Mouse (Mus musculus): Measurements from ENCODE around the gene Evi5. TPM values are rescaled to one million over a fixed set of nuclear protein-coding genes. Genes with fewer than 3 reads are reported as not detected.

The Evi5 gene
- polyA plus RNA-seq, 1 experiment from 2014 or later = 51.7 TPM

DNA sequence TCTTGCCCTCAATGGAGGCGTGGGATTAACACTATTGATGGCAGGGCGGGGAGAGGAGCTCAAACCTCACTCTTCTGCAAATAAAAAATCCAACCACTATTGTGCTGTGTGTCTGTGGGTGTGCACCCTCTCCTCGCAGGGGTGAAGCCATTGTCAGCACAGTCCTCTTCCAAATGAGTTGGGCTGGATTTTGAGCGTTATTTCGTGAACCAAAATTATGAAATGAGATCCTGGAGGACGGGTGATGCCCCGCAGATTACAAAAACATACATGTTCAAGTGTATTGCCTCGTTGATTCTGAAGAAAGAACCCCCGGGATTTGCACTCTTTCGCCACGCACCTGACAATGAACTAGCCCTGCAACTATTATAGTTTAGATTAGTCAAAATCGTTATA is 147.9 kb downstream of the Evi5 start:
- no peaks in the 10 kb centered on the region for H3K36me3 ChIP-seq (ENCODE audit: poor library complexity, severe bottlenecking)
- H3K27me3 ChIP-seq = peaks cover 94% of the 10 kb centered on the region
- no peak overlapping the region for H3K27ac ChIP-seq
- peak overlapping the region; percentile 23; the same call in 1 of the 2 replicates for H3K4me3 ChIP-seq
- 11% methylated on average over 12 of the region's 12 CpGs for WGBS
- peaks cover 33% of the 10 kb centered on the region for H3K4me1 ChIP-seq
- H3K9me3 ChIP-seq (replicated peaks) = no peaks in the 10 kb centered on the region
- ATAC-seq = no peak
- peak overlapping the region; percentile 47 for H3K4me2 ChIP-seq
- H3K9ac ChIP-seq = no peak overlapping the region

DNA sequence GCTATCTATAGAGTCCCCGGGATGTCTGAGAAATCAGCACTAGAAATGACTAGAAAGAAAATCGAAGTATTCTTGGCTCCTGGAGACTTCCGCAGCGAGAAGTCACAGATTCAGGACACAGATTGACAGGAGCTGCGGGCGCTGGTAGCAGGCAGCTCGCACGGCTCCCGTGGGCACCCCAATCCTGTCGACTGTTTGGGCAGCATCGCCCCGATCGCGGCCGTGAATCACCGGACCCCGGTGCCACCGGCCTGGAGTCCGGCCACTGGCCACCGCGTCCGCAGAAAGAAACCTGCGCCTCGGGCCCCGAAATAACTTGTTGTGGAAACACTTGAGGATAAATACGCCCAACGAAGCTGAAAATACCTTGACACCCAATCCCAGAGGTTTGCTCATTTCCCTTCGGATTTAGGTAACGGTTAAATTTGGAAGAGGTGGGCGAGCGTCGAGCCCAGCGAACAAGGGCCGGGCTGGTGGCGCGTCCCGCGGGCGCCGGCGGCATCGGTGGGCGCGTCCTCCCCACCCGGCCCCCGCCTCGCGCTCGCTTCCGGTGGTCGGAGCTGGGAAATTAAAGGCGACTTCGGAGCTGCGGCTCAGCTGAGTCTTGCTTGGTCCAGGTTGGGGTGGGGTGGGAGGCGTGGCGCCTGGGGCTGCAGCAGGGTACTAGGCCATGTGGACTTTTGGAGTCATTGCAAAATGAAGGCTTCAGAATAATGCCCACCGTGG is 148.5 kb downstream of the Evi5 start:
- Histone ChIP-seq H3K9me3 (replicated peaks) (no peaks in the 10 kb centered on the region), H3K4me1 (peaks cover 38% of the 10 kb centered on the region), H3K4me3 (peak overlapping the region; percentile 23), H3K9ac (no peak overlapping the region), H3K4me2 (peak overlapping the region; percentile 47), H3K36me3 (ENCODE audit: poor library complexity, severe bottlenecking) (no peaks in the 10 kb centered on the region), H3K27me3 (peaks cover 95% of the 10 kb centered on the region), H3K27ac (no peak overlapping the region)
- no peak for ATAC-seq
- WGBS = under 1% methylated on average over 57 of the region's 57 CpGs

DNA sequence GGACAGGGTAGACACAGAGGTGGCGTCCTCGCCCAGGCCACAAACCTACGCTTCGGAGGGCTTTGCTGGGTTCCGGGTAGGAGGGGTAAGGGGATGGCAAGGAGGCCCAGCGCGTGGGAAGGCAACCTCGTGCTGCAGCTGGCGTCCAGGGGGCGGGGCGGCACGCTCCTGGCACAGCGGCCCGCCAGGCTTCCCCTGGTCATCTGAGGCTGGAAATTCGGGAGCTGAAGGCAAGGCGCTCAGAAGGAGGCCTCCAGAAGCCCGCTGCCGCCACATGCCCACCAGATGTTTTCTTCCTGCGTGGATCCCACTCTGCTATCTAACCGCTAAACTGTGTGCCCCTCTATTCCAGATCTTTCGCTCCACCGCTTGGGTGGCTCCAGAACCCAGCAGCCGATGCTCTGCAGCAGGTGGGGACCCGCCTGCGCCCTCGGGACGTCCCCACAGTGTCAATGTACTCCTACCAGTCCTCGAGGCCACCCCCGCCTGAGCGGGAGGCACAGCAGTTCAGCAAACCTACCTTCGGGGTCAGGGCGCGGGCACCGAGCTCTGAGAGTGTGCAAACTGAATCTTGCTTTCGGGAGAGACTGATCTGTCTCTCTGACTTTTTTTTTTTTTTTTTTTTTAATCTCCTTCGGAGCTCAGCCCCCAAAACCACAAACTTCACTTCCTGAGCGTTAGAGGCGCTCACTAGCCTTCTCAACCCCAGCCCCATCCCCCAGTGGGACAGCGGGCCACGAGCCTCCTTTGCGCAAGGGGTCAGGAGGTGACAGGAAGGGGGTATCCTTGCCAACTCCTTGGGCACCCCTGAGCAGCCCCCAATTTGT is 149.3 kb downstream of the Evi5 start, which contains the start of gene Gfi1:
Gfi1 (minus strand) TSS at position 602 of the 827 bp plus-strand sequence.
- under 1% methylated on average over 41 of the region's 41 CpGs for WGBS
- peaks cover 95% of the 10 kb centered on the region for H3K27me3 ChIP-seq
- no peak within 1 kb of the TSS for H3K27ac ChIP-seq
- peak within 1 kb of the TSS; percentile 47 for H3K4me2 ChIP-seq
- H3K4me1 ChIP-seq = peaks cover 44% of the 10 kb centered on the region
- no peaks in the 10 kb centered on the region for H3K36me3 ChIP-seq (ENCODE audit: poor library complexity, severe bottlenecking)
- H3K9me3 ChIP-seq (replicated peaks) = no peaks in the 10 kb centered on the region
- H3K9ac ChIP-seq = 0 out of 2 replicates have a peak within 1 kb of the TSS, but pooled peaks have one; percentile 21
- peak; percentile 43; the same call in 1 of the 2 replicates for ATAC-seq
- peak within 1 kb of the TSS; percentile 23 for H3K4me3 ChIP-seq

DNA sequence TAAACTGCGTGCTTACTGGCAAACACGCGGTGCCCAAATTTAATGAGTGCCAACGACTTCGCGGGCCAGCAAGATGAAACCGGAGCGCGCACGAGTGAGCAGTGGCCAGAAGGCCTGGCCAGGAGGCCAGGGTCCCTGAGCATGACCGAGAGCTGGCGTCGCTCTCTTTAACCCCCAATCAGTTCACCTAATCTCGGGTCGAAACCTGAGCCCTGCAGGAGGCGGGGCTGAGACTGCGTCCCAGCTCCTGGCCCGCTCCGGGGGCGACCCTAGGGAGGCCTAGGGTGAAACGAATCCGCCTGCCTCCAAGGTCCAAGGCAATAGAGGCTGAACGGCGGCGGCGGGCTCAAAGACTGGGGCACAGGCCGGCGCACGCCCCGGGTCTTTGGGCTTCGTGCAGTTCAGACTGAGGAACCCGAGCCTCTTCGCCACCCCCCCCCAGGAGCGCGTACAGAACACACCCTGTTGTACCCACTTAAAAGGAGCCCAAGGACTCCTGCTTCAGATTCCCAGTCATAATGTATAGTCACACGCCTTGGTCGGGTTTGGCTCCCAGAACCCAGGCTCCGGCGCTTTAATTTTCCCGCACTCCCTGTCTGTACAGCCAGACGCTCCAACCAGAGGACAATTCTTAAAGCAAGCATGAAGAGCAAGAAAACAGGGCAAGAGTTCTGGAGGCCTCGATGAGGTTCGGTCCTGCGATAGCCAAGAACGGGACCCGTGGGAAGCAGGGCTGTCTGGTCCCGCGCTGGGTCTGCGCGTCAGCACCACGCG is 150.1 kb downstream of the Evi5 start:
- Histone ChIP-seq H3K27ac (no peak overlapping the region), H3K9me3 (replicated peaks) (no peaks in the 10 kb centered on the region), H3K27me3 (peaks cover 96% of the 10 kb centered on the region), H3K4me3 (peak overlapping the region; percentile 23; the same call in 1 of the 2 replicates), H3K36me3 (ENCODE audit: poor library complexity, severe bottlenecking) (no peaks in the 10 kb centered on the region), H3K9ac (0 out of 2 replicates have a peak overlapping the region, but pooled peaks have one; percentile 21), H3K4me1 (peaks cover 44% of the 10 kb centered on the region), H3K4me2 (peak overlapping the region; percentile 47)
- peak; percentile 26; the same call in 1 of the 2 replicates for ATAC-seq
- WGBS = under 1% methylated on average over 52 of the region's 52 CpGs

DNA sequence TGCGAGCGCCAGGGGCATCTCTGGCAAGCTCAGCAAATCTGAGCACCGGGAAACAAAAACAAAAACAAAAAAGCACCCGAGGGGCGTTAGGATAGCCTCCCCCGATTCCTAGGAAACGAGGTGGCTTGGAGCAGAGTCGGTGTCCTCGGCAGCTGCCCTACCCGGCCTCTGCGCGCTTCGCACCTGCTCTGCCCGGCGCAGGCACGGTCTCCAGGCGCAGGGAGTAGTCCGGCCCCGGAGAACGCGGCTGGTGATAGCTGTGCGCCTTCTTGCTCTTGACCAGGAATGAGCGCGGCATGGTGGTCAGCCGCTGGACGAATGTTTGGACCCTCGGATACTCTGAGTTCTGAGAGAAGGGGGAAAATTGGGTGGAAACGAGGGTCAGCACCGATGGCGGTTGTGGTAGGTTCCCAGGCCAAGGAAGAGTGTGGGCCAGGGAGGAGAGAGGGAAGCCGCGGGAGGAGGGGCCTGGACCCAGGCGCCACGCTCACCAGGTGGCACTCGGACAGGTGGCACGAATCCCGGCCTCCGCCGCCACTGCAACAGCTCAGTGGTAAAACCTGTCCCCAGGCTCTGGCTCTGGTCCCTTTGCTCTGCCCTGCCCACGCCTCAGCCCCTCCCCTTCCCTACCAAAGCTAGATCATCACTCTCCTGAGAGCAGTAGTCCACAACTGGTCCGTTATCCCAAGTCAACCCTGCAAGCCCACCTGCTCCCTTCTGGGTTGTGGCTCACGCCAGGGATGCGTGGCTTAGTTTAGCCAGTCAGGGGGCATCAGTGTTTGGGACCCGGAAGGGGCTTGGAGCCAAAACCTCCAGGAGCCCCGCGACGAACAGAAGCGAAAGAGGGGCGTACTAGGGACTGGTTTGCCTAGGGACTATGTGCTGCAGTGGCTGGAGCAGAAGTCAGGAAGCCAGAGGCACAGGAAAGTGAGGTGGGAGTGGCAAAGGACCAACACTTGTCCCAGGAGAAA is 151.1 kb downstream of the Evi5 start:
- Histone ChIP-seq H3K9me3 (replicated peaks) (no peaks in the 10 kb centered on the region), H3K4me3 (peak overlapping the region; percentile 19), H3K4me1 (peaks cover 44% of the 10 kb centered on the region), H3K9ac (no peak overlapping the region), H3K36me3 (ENCODE audit: poor library complexity, severe bottlenecking) (no peaks in the 10 kb centered on the region), H3K27ac (no peak overlapping the region), H3K4me2 (peak overlapping the region; percentile 33; the same call in 1 of the 2 replicates), H3K27me3 (peaks cover 99% of the 10 kb centered on the region)
- no peak for ATAC-seq
- WGBS = under 1% methylated on average over 49 of the region's 49 CpGs

DNA sequence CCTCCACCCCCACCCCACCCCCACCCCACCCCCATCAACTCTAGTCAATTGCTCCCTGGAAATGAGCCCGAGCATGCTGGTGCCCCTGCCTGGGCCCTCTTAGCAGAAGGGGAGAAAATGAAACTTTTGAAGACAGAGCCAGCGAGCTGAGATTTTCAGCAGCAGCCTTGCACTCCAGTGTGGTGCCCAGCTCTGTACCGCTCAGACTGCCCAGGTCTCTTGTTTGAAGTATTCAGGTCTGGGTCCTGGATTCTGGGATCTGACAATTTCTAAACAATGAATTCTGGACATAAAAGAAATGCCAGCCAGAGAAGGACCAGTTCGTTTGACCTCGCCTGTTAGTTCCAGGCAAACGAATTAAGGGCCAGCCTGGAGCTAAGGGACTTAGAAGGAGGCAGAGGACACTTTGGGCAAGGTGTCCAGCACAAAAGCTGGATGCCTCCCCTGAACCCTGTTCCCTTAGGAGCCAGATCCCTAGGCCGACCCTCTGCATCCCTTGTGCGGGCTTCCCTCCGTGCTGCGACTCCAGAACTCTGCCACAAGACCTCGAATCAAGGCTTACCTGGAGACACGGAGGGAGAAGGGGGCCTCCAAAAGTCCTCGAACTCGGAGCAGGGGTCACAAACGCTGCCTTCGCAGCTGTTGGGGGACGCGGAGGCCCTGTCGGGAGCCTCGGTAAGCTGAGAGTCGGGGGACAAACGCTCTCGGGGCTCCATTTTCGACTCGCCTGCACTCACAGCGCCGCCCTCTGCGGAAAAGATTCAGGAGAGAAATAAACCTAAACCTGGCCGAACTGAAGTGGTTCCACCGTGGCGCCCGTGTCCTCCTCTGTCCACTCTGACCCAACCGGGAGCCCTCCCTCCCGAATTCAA is 152.0 kb downstream of the Evi5 start:
- peak overlapping the region; percentile 19 for H3K4me3 ChIP-seq
- no peaks in the 10 kb centered on the region for H3K9me3 ChIP-seq (replicated peaks)
- H3K36me3 ChIP-seq (ENCODE audit: poor library complexity, severe bottlenecking) = no peaks in the 10 kb centered on the region
- no peak for ATAC-seq
- H3K27ac ChIP-seq = no peak overlapping the region
- no peak overlapping the region for H3K9ac ChIP-seq
- WGBS = under 1% methylated on average over 34 of the region's 34 CpGs
- H3K4me2 ChIP-seq = peak overlapping the region; percentile 33
- peaks cover 44% of the 10 kb centered on the region for H3K4me1 ChIP-seq
- peaks cover 98% of the 10 kb centered on the region for H3K27me3 ChIP-seq

DNA sequence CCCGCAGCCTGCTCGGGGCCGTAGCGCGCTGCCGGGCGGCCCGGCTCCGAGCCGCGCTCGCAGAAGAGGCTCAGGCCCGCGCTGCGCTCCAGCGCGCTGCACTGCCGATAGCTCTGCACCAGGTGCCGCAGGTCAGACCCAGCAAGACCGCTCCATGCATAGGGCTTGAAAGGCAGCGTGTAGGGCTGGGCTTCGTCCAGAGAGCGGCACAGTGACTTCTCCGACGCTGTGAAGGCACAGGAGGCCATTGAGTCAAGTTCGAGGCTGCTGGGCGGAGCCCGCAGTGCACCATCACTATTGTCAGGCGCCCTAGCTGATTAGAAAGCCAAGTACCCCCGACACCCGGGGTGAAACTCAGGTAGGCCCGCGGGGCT is 153.3 kb downstream of the Evi5 start:
- ATAC-seq = 0 out of 2 replicates have a peak, but pooled peaks have one; percentile 2
- no peak overlapping the region for H3K9ac ChIP-seq
- under 1% methylated on average over 33 of the region's 33 CpGs for WGBS
- no peaks in the 10 kb centered on the region for H3K9me3 ChIP-seq (replicated peaks)
- H3K4me1 ChIP-seq = peaks cover 42% of the 10 kb centered on the region
- H3K4me2 ChIP-seq = peak overlapping the region; percentile 59
- peaks cover 99% of the 10 kb centered on the region for H3K27me3 ChIP-seq
- no peaks in the 10 kb centered on the region for H3K36me3 ChIP-seq (ENCODE audit: poor library complexity, severe bottlenecking)
- no peak overlapping the region for H3K27ac ChIP-seq
- H3K4me3 ChIP-seq = peak overlapping the region; percentile 33

DNA sequence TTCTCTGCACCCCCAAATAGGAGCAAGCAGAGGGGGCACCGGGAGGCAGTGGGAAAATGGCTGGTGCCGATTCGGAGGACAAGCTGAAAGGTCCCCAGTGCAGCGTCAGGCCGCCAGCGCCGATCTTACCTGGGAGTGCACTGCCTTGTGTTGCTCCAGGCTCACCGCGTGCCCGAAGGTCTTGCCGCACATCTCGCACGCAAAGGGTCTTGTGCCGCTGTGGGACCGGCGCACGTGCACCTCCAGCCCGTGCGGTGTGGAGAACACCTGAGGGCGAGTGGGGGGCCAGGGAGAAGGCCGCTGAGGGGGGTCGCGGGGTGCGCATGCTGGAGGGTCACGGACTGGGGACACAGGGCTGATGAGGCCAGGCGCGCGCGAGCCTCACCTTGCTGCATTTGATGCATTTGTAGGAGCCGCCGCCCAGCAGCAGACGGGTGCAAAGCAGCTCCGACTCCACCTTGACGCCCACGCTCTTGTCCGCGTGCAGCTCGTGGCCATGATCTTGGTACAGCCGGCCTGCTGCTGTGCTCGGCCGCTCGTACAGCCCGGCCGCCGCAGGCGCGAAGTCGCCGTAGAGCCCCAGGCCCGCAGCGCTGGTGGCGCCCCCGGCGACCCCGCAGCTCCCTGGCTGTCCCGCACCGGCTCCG is 153.8 kb downstream of the Evi5 start:
- Histone ChIP-seq H3K4me2 (peak overlapping the region; percentile 59), H3K9ac (no peak overlapping the region; the same call in 1 of the 2 replicates)
- ATAC-seq = 0 out of 2 replicates have a peak, but pooled peaks have one; percentile 13

DNA sequence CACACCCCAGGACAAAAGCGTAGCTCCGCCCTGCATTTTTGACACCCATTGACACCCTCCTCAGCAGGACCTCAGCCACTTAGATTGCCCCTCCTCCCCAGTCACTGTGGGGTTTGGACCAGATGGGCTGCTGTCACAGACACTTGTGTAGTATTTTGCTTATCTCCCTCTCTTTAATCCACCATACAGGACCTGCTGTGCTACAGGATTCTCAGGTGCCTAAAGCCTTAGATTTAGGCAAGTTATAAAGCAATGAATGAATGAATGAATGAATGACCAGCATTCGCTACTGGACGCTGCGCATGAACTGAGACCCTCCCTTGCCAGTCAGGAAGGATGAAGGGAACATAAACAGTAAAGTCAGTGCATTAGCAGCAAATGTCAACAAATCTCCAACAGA is 154.4 kb downstream of the Evi5 start:
- Histone ChIP-seq H3K9ac (no peak overlapping the region), H3K27me3 (peaks cover 94% of the 10 kb centered on the region), H3K27ac (no peak overlapping the region), H3K4me2 (no peak overlapping the region), H3K4me3 (no peak overlapping the region; the same call in 1 of the 2 replicates), H3K4me1 (peaks cover 32% of the 10 kb centered on the region), H3K9me3 (replicated peaks) (no peaks in the 10 kb centered on the region), H3K36me3 (ENCODE audit: poor library complexity, severe bottlenecking) (no peaks in the 10 kb centered on the region)
- 4% methylated on average over 5 of the region's 5 CpGs for WGBS
- ATAC-seq = no peak

More for the DNA sequence above, 153.8 kb downstream of the Evi5 start:
- peaks cover 99% of the 10 kb centered on the region for H3K27me3 ChIP-seq
- peaks cover 37% of the 10 kb centered on the region for H3K4me1 ChIP-seq
- H3K9me3 ChIP-seq (replicated peaks) = no peaks in the 10 kb centered on the region
- H3K36me3 ChIP-seq (ENCODE audit: poor library complexity, severe bottlenecking) = no peaks in the 10 kb centered on the region
- no peak overlapping the region for H3K27ac ChIP-seq
- WGBS = under 1% methylated on average over 58 of the region's 58 CpGs
- H3K4me3 ChIP-seq = peak overlapping the region; percentile 33

DNA sequence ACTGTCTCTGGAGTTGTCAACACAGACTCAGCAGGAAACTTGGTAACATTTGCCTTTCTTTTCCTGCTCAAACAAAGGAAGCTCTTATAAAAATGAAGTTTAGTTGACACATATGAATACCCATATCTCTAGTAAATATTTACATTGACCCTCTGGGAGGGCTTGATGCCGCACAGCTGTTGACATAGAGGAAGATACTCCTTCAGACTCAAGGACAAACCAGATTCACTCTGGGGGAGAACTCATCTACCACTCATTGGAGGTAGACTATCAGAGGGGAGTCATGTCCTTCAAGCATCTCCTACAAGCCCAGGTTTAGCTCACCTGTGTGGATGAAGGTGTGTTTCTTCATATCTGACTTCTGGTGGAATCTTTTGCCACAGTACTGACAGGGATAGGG is 155.1 kb downstream of the Evi5 start:
- no peak overlapping the region for H3K4me3 ChIP-seq

More for the DNA sequence above, 155.1 kb downstream of the Evi5 start:
- Histone ChIP-seq H3K9ac (no peak overlapping the region), H3K4me2 (no peak overlapping the region), H3K27ac (no peak overlapping the region), H3K36me3 (ENCODE audit: poor library complexity, severe bottlenecking) (no peaks in the 10 kb centered on the region), H3K4me1 (peaks cover 25% of the 10 kb centered on the region), H3K9me3 (replicated peaks) (no peaks in the 10 kb centered on the region), H3K27me3 (peaks cover 90% of the 10 kb centered on the region)
- WGBS = 28% methylated on average over 1 of the region's 1 CpGs
- no peak for ATAC-seq

All from forebrain, embryonic 13.5 days (tissue).